Mouse (Mus musculus) heart, embryonic 14.5 days (tissue): ENCODE data around the gene Trim7. TPM values are rescaled to one million over a fixed set of nuclear protein-coding genes. Genes with fewer than 3 reads are reported as not detected.
"Not testable (repeated sequence)": the region's sequence is repeated elsewhere in the genome, so short reads cannot be mapped to it uniquely, and the experiment has no call there.

Experiments used
- ATAC-seq: fragments of 200-750 bp; cut with Nextera tagmentation; 2 replicates; pipeline ENCODE4 v1.8.0; 2017; ENCODE audit warnings: low read depth, moderate TSS enrichment; ENCODE audit not compliant: insufficient number of reproducible peaks, insufficient read depth, low FRiP score
- H3K27ac ChIP-seq, 2 experiments: fragments of 200-500 bp in 1 of 2; fragments of 300-500 bp in 1 of 2; sonication (generic) in 1 of 2; replicated peaks in 1 of 2; 2 replicates each; pipeline ENCODE4 v1.5.1; 2012 to 2014; ENCODE audit warnings: low read depth in 2 of 2, low read length in 2 of 2, control low read depth in 1 of 2, mild to moderate bottlenecking in 1 of 2, mixed read lengths in 1 of 2; ENCODE audit not compliant: control insufficient read depth in 1 of 2, insufficient read depth in 1 of 2
- H3K27me3 ChIP-seq: fragments of 300-500 bp; sonication (generic); 2 replicates; pipeline ENCODE4 v1.6.1; 2014; ENCODE audit warnings: mild to moderate bottlenecking, low read length, control low read depth; ENCODE audit not compliant: control insufficient read depth, insufficient read depth
- H3K36me3 ChIP-seq: fragments of 300-500 bp; sonication (generic); 2 replicates; pipeline ENCODE4 v1.6.1; 2014; ENCODE audit warnings: mild to moderate bottlenecking, control low read depth, low read length, mixed read lengths; ENCODE audit not compliant: control insufficient read depth, insufficient read depth
- H3K4me1 ChIP-seq, 2 experiments: fragments of 200-500 bp in 1 of 2; fragments of 300-500 bp in 1 of 2; sonication (generic) in 1 of 2; 2 replicates each; pipeline ENCODE4 v1.6.1; 2012 to 2014; ENCODE audit warnings: low read length in 2 of 2, control low read depth in 1 of 2, mixed read lengths in 1 of 2; ENCODE audit not compliant: control insufficient read depth in 2 of 2, insufficient read depth in 2 of 2
- H3K4me2 ChIP-seq: fragments of 300-500 bp; sonication (generic); 2 replicates; pipeline ENCODE4 v1.6.1; 2014; ENCODE audit warnings: mild to moderate bottlenecking, low read length
- H3K4me3 ChIP-seq, 2 experiments: fragments of 200-500 bp in 1 of 2; fragments of 300-500 bp in 1 of 2; sonication (generic) in 1 of 2; 2 replicates each; pipeline ENCODE4 v1.5.1; 2012 to 2014; ENCODE audit warnings: low read length in 2 of 2, mild to moderate bottlenecking in 2 of 2, control low read depth in 1 of 2, low read depth in 1 of 2, moderate library complexity in 1 of 2; ENCODE audit not compliant: control insufficient read depth in 1 of 2, insufficient read depth in 1 of 2
- H3K9ac ChIP-seq: fragments of 300-500 bp; sonication (generic); 2 replicates; pipeline ENCODE4 v1.6.1; 2014; ENCODE audit warnings: mild to moderate bottlenecking, low read length
- H3K9me3 ChIP-seq: fragments of 300-500 bp; sonication (generic); 2 replicates; pipeline ENCODE4 v1.6.1; 2016; ENCODE audit warnings: low read length, control low read depth; ENCODE audit not compliant: control insufficient read depth
- WGBS: fragments of 180-500 bp; shearing (Covaris S2); extraction: QIAGEN DNeasy Blood & Tissue Kit; methylation state at CpG from one replicate; pipeline ENCODE4 v1.1.7; 2014; 5-methylcytosine and 5-hydroxymethylcytosine counted together
- polyA plus RNA-seq: library from polyadenylated mRNA; unstranded; fragments of >200 nt; fragmentation: Nextera tagmentation; extraction: Ambion mirVana; gene quantifications from 2 replicates; pipeline ENCODE4 v1.2.1, GENCODE M21; 2014

The Trim7 gene
- polyA plus RNA-seq, result 1.4 and 1.5 TPM in 2 replicates

DNA sequence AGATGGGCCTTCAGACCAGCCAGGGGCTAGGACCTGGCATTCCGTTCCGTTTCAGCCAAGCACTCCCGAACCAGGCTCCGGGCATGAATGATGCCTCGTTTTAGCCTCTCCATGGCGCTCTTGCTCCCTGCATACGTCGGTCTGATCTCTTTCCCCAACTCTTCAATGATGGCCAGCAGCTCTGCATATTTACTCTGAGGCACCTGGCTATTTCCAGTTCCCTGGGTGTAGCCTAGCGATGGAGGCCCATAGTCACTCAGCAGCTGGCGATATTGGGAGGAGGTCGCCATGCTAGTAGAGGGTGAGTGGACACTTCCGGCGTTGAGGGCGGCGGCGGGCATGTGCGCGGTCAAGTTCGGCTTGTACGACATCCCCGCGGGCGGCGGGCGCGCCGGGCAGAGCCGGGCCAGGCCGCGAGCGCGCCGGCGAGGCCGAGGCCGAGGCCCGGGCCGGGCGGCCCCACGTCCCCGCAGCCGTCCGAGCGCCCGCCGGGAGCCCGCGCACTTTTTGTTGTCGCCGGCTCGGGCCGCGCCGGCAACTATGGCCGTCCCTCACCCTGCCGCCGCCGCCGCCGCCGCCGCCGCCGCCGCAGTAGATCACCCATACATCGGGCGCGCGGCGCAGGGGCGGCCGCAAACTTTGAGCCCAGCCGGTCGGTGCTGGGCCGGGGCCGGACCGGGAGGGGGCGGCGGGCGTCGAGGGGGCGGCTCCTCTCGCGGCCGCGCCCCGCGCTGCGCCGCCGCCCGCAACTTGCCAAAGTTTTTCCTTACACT lies at the start of gene Trim7, which contains the start of gene Gm12184:
TSS of gene Trim7 (plus strand) at position 162 of the 773 bp plus-strand sequence.
TSS of gene Gm12184 (minus strand) at position 677 of the 773 bp plus-strand sequence.
- Histone ChIP-seq H3K4me2 (peak within 1 kb of the TSS; percentile 61), H3K4me1 (peaks cover 4 to 13% of the 10 kb centered on the region in 2 experiments; a peak in 3 of 4 replicates), H3K9ac (peak within 1 kb of the TSS; percentile 54), H3K27ac (peak within 1 kb of the TSS; percentile 64 to 65), H3K4me3 (peak within 1 kb of the TSS; percentile 41 to 42)
- peak; percentile 74 for ATAC-seq
- WGBS, result under 1% methylated on average over 32 of the region's 92 CpGs
- H3K27me3 ChIP-seq, H3K36me3 ChIP-seq, H3K9me3 ChIP-seq: not testable (repeated sequence)

DNA sequence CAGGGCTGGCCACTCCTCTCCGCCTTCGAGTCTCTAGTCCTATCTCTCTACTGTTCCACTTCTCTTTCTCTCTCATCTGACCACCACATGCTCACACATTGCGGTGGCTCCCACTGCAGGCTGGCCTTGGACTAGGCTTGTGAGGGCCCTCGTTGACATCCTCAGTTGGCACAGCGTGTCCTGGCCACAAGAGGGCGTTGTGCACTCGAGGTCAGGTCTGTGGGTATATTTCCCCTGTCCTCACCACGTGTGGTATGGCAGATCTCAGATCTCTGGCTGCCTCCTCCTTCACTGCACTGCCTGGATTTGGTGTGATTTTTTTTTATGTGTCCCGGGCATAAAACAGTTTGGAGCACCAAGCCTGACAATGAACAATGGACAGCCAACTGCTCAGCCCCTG lies 49.3 kb upstream of the Trim7 start:
- no peaks in the 10 kb centered on the region for H3K4me1 ChIP-seq
- no peak overlapping the region for H3K4me3 ChIP-seq
- no peaks in the 10 kb centered on the region for H3K27me3 ChIP-seq
- H3K27ac ChIP-seq, result no peak overlapping the region
- H3K36me3 ChIP-seq, result no peaks in the 10 kb centered on the region
- H3K9ac ChIP-seq, result no peak overlapping the region
- no peaks in the 10 kb centered on the region for H3K9me3 ChIP-seq
- no peak overlapping the region for H3K4me2 ChIP-seq
- ATAC-seq, result no peak
- WGBS, result 48% methylated on average over 9 of the region's 9 CpGs

DNA sequence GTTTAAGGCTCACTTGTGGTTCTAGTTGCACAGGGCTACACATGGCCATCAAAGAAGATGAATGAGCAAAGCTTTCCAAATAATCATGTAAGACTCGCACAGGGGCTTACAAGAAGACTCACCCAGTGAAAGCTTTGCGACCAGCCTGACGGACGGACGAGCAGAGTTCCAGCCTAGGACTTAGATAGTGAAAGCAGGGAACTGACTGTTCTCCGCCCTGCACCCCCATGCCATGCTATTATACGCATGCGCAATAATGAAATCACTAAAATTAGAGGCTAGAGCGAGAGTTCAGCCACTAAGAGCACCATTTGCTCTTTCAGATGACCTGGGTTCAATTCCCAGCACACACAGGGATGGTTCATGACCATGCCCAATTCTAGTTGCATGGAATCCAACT lies 48.6 kb upstream of the Trim7 start:
- Histone ChIP-seq H3K9me3 (no peaks in the 10 kb centered on the region), H3K4me3 (no peak overlapping the region), H3K4me2 (no peak overlapping the region), H3K27me3 (no peaks in the 10 kb centered on the region), H3K36me3 (no peaks in the 10 kb centered on the region), H3K4me1 (no peaks in the 10 kb centered on the region), H3K27ac (no peak overlapping the region), H3K9ac (no peak overlapping the region)
- 89% methylated on average over 9 of the region's 9 CpGs for WGBS
- ATAC-seq, result no peak

DNA sequence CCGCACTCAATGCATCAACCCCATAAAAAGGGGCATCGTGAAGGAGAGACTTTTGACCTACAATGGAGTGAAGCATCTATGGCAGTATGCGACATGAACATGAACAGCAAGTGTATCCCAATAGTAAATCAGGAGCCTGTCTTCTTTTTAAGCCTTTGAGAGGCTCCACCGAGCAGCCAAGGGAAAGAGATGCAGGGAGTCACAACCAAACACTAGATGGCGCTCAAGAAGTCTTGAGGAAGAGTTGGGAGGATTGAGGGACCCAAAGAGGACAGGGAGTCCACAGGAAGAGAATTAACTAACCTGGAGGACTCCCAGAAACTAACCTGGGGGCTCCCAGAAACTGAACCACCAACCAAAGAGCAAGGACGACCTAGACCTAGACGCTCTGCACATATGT lies 46.5 kb upstream of the Trim7 start:
- Histone ChIP-seq H3K9me3 (no peaks in the 10 kb centered on the region), H3K36me3 (no peaks in the 10 kb centered on the region), H3K4me1 (no peaks in the 10 kb centered on the region), H3K9ac (no peak overlapping the region), H3K27ac (no peak overlapping the region), H3K4me2 (no peak overlapping the region), H3K27me3 (no peaks in the 10 kb centered on the region), H3K4me3 (no peak overlapping the region)
- WGBS, result 33% methylated on average over 7 of the region's 7 CpGs
- no peak for ATAC-seq

GRCm38 (mm10) chr11:48782243-48782642 lies 43.7 kb upstream of the Trim7 start:
- Histone ChIP-seq H3K9ac (no peak overlapping the region), H3K27me3 (no peaks in the 10 kb centered on the region), H3K4me1 (no peaks in the 10 kb centered on the region), H3K4me3 (no peak overlapping the region), H3K27ac (no peak overlapping the region), H3K36me3 (no peaks in the 10 kb centered on the region), H3K9me3 (no peaks in the 10 kb centered on the region), H3K4me2 (no peak overlapping the region)
- 83% methylated on average over 4 of the region's 4 CpGs for WGBS
- ATAC-seq, result no peak

GRCm38 (mm10) chr11:48787455-48788211 lies 38.3 kb upstream of the Trim7 start:
- H3K36me3 ChIP-seq, result no peaks in the 10 kb centered on the region
- 44% methylated on average over 10 of the region's 10 CpGs for WGBS
- H3K4me2 ChIP-seq, result peak overlapping the region; percentile 69
- H3K4me3 ChIP-seq, result peak overlapping the region in 1 of 2 experiments; percentile 39; a peak in 2 of 4 replicates
- no peak overlapping the region; the same call in 1 of the 2 replicates for H3K9ac ChIP-seq
- no peaks in the 10 kb centered on the region for H3K9me3 ChIP-seq
- peaks cover 4 to 9% of the 10 kb centered on the region in 2 experiments; a peak in 3 of 4 replicates for H3K4me1 ChIP-seq
- no peak for ATAC-seq
- H3K27ac ChIP-seq, result no peak overlapping the region; a peak in 1 of 4 replicates
- no peaks in the 10 kb centered on the region for H3K27me3 ChIP-seq

- Histone ChIP-seq H3K9ac (peak overlapping the region; percentile 66), H3K36me3 (no peaks in the 10 kb centered on the region), H3K27me3 (no peaks in the 10 kb centered on the region), H3K4me3 (peak overlapping the region; percentile 39 to 47), H3K4me2 (peak overlapping the region; percentile 69), H3K9me3 (no peaks in the 10 kb centered on the region), H3K4me1 (peaks cover 4 to 9% of the 10 kb centered on the region in 2 experiments; a peak in 3 of 4 replicates), H3K27ac (no peak overlapping the region)
- 9% methylated on average over 16 of the region's 16 CpGs for WGBS
- ATAC-seq, result no peak
These were observed 37.4 kb upstream of the Trim7 start for GRCm38 (mm10) chr11:48788311-48789089.
